Mouse (Mus musculus) layer of hippocampus, adult 2 months (tissue): ENCODE measurements around the gene Hoxb7. TPM values are rescaled to one million over a fixed set of nuclear protein-coding genes. Genes with fewer than 3 reads are reported as not detected.

Experiments used
- DNase-seq, 2 experiments: peaks; one replicate each; pipeline ENCODE4 v3.0.0; 2022; ENCODE audit warnings: low spot score in 2 of 2
- H3K27ac ChIP-seq: fragments of 200-600 bp; 2 replicates; pipeline ENCODE4 v1.8.1; 2022
- H3K4me3 ChIP-seq: fragments of 200-600 bp; 2 replicates; pipeline ENCODE4 v1.8.1; 2022; ENCODE audit warnings: mild to moderate bottlenecking
- CTCF ChIP-seq: fragments of 200-600 bp; conservative IDR thresholded peaks from 2 replicates; pipeline ENCODE4 v1.8.1; 2022; ENCODE audit warnings: antibody characterized with exemption, mild to moderate bottlenecking, moderate library complexity
- total RNA-seq, 2 experiments: library from RNA; stranded (reverse); gene quantifications; 2 replicates each; pipeline ENCODE4 v1.2.3; 2021

The Hoxb7 gene
- total RNA-seq, 2 experiments from 2014 or later = not detected

GRCm38 (mm10) chr11:96320688-96321087 lies 34.3 kb downstream of the Hoxb7 start:
- DNase-seq = no peak
- no peak for TF ChIP-seq CTCF
- H3K4me3 ChIP-seq = no peak overlapping the region
- H3K27ac ChIP-seq = no peak overlapping the region

GRCm38 (mm10) chr11:96321846-96322245 lies 35.4 kb downstream of the Hoxb7 start:
- Histone ChIP-seq H3K27ac (no peak overlapping the region), H3K4me3 (no peak overlapping the region)
- TF ChIP-seq CTCF = no peak
- DNase-seq = no peak

- no peak for TF ChIP-seq CTCF
- no peak overlapping the region for H3K4me3 ChIP-seq
- no peak for DNase-seq
- no peak overlapping the region for H3K27ac ChIP-seq
Observed at GRCm38 (mm10) chr11:96322738-96323137, 36.3 kb downstream of the Hoxb7 start.

- no peak for TF ChIP-seq CTCF
- DNase-seq = no peak
- Histone ChIP-seq H3K4me3 (no peak within 1 kb of the TSS), H3K27ac (no peak within 1 kb of the TSS)
Observed at GRCm38 (mm10) chr11:96323154-96323553, 36.7 kb downstream of the Hoxb7 start, which contains the start of gene Hoxb3. Gene Hoxb3, plus strand, starts transcription at chr11:96323326.

GRCm38 (mm10) chr11:96324125-96324524 lies 37.7 kb downstream of the Hoxb7 start:
- Histone ChIP-seq H3K27ac (no peak overlapping the region), H3K4me3 (no peak overlapping the region)
- no peak for DNase-seq
- no peak for TF ChIP-seq CTCF

- no peak for TF ChIP-seq CTCF
- DNase-seq = no peak
- H3K4me3 ChIP-seq = no peak overlapping the region
- no peak overlapping the region for H3K27ac ChIP-seq
Observed at GRCm38 (mm10) chr11:96324965-96325364, 38.5 kb downstream of the Hoxb7 start.

GRCm38 (mm10) chr11:96325747-96326212 lies 39.4 kb downstream of the Hoxb7 start:
- H3K27ac ChIP-seq = no peak overlapping the region
- no peak overlapping the region for H3K4me3 ChIP-seq
- TF ChIP-seq CTCF = no peak
- DNase-seq = no peak

GRCm38 (mm10) chr11:96326705-96327104 lies 40.3 kb downstream of the Hoxb7 start:
- Histone ChIP-seq H3K27ac (no peak overlapping the region), H3K4me3 (no peak overlapping the region)
- DNase-seq = no peak
- no peak for TF ChIP-seq CTCF

GRCm38 (mm10) chr11:96327122-96327521 lies 40.7 kb downstream of the Hoxb7 start:
- Histone ChIP-seq H3K4me3 (no peak overlapping the region), H3K27ac (no peak overlapping the region)
- no peak for DNase-seq
- no peak for TF ChIP-seq CTCF

- no peak for TF ChIP-seq CTCF
- H3K4me3 ChIP-seq = no peak overlapping the region
- DNase-seq = no peak
- no peak overlapping the region for H3K27ac ChIP-seq
Observed at GRCm38 (mm10) chr11:96327750-96328149, 41.3 kb downstream of the Hoxb7 start.

- no peak for DNase-seq
- H3K27ac ChIP-seq = no peak overlapping the region
- no peak overlapping the region for H3K4me3 ChIP-seq
- TF ChIP-seq CTCF = no peak
Observed at GRCm38 (mm10) chr11:96328605-96329004, 42.2 kb downstream of the Hoxb7 start.

GRCm38 (mm10) chr11:96332105-96332504 lies 45.7 kb downstream of the Hoxb7 start:
- DNase-seq = no peak
- H3K27ac ChIP-seq = no peak overlapping the region
- no peak for TF ChIP-seq CTCF
- no peak overlapping the region for H3K4me3 ChIP-seq

- Histone ChIP-seq H3K4me3 (no peak overlapping the region), H3K27ac (no peak overlapping the region)
- no peak for TF ChIP-seq CTCF
- DNase-seq = no peak
Observed at GRCm38 (mm10) chr11:96332618-96333032, 46.2 kb downstream of the Hoxb7 start.

GRCm38 (mm10) chr11:96333241-96334001 lies 47.0 kb downstream of the Hoxb7 start:
- TF ChIP-seq CTCF = no peak
- no peak for DNase-seq
- Histone ChIP-seq H3K27ac (no peak overlapping the region), H3K4me3 (no peak overlapping the region)
